Mouse (Mus musculus): Measurements from ENCODE around the gene Gm156.

DNA sequence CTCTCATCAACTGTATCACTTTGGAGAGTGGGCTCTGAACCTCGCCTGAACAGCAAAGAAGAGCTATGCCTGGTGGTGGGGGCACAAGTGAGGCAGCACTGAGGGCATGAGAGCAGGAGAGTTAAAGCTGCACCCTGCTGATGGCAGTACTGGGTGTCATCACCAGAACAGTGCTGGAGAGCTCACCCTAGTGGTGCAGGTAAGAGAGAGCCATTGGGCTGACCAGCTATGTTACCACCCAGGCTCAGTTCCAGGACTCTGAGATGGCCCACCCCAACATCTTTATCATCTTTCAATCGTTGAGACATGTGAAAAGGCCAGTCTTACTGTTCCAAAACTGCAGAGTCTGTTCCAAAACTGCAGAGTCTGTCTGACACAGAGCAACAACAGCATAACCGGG lies 37.9 kb downstream of the Gm156 start:
- 0 out of 2 replicates have a peak, but pooled peaks have one; percentile 10 for TF ChIP-seq CTCF (conservative IDR thresholded peaks at IDR 0.05; ENCODE audit: insufficient read depth, insufficient read length, low read depth, low read length)
- TF ChIP-seq POLR2A (IDR thresholded peaks at IDR 0.05; ENCODE audit: low read depth, low read length) = no peak

All from kidney, adult 2 months (tissue).